Mouse (Mus musculus): Measurements from ENCODE around the gene 4932411N23Rik. TPM values are rescaled to one million over a fixed set of nuclear protein-coding genes. Genes with fewer than 3 reads are reported as not detected.
"Not testable (repeated sequence)": the region's sequence is repeated elsewhere in the genome, so short reads cannot be mapped to it uniquely, and the experiment has no call there.

Gene 4932411N23Rik
- polyA plus RNA-seq (2016; fragmentation: Nextera tagmentation; extraction: Ambion mirVana), result not detected in 2 replicates

DNA sequence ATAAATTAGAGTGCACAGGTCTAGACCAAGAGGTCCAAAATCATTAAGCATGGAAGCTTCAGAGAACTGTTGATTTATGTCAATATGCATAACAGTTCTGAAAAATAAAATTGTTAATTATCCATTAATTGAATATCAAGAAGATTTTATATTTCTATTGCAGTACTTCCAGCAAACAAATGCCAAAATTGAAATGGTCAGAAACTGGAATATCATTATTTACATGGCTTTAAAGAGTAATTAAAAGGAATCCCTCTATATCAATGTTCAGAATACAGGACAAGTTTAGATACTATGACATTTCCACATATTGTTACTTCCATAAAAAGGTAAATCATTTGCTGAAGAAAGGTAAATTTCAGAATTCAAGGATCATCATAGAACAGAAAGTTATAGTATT lies at the start of gene 4932411N23Rik:
4932411N23Rik (minus strand) TSS at position 101 of the 400 bp plus-strand sequence.
- H3K9me3 ChIP-seq, result no peaks in the 10 kb centered on the region
- H3K4me3 ChIP-seq, result no peak within 1 kb of the TSS
- H3K27me3 ChIP-seq (ENCODE audit: poor library complexity, severe bottlenecking), result no peaks in the 10 kb centered on the region
- DNase-seq (ENCODE audit: extremely low spot score, low spot score), result no peak
- H3K4me1 ChIP-seq, result no peaks in the 10 kb centered on the region
- no peak within 1 kb of the TSS for H3K27ac ChIP-seq
- H3K36me3 ChIP-seq (replicated peaks), result no peaks in the 10 kb centered on the region

GRCm38 (mm10) chrX:126779895-126780294 lies 35.8 kb downstream of the 4932411N23Rik start:
- DNase-seq (ENCODE audit: extremely low spot score, low spot score), result no peak
- WGBS, result 93% methylated on average over 5 of the region's 5 CpGs
- Histone ChIP-seq H3K4me1 (no peaks in the 10 kb centered on the region), H3K9me3 (no peaks in the 10 kb centered on the region), H3K27ac (no peak overlapping the region), H3K36me3 (replicated peaks) (no peaks in the 10 kb centered on the region), H3K27me3 (ENCODE audit: poor library complexity, severe bottlenecking) (no peaks in the 10 kb centered on the region), H3K4me3 (no peak overlapping the region)

DNA sequence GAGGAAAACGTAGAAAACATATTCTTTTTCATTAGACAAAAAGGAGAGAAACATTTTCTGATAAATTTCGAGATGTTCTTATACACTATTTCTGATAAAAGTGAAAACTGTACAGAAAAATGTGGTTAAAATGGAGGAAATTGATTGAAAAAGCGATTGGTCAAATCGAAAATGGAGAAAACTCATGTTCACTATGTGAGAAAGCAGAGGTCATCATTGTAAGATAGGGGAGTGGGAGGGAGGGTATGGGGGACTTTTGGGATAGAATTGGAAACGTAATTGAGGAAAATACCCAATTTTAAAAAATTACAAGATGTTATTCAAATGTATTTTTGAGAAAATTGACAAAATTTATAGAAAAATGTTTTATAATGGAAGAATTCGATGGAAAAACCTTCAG lies 38.0 kb downstream of the 4932411N23Rik start:
- 83% methylated on average over 5 of the region's 6 CpGs for WGBS
- H3K4me3 ChIP-seq; H3K36me3 ChIP-seq (replicated peaks); H3K27me3 ChIP-seq (ENCODE audit: poor library complexity, severe bottlenecking); H3K4me1 ChIP-seq; H3K27ac ChIP-seq; DNase-seq (ENCODE audit: extremely low spot score, low spot score); H3K9me3 ChIP-seq: not testable (repeated sequence)

DNA sequence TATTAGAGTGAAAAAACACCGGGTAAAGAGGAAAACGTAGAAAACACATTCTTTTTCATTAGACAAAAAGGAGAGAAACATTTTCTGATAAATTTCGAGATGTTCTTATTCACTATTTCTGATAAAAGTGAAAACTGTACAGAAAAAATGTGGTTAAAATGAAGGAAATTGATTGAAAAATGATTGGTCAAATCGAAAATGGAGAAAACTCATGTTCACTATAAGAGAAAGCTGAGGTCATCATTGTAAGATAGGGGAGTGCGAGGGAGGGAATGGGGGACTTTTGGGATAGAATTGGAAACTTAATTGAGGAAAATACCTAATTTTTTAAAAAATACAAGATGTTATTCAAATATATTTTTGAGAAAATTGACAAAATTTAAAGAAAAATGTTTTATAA lies 40.8 kb downstream of the 4932411N23Rik start:
- 86% methylated on average over 5 of the region's 5 CpGs for WGBS
- not testable (repeated sequence) for H3K4me3 ChIP-seq; H3K27ac ChIP-seq; H3K4me1 ChIP-seq; H3K9me3 ChIP-seq; DNase-seq (ENCODE audit: extremely low spot score, low spot score); H3K27me3 ChIP-seq (ENCODE audit: poor library complexity, severe bottlenecking); H3K36me3 ChIP-seq (replicated peaks)

DNA sequence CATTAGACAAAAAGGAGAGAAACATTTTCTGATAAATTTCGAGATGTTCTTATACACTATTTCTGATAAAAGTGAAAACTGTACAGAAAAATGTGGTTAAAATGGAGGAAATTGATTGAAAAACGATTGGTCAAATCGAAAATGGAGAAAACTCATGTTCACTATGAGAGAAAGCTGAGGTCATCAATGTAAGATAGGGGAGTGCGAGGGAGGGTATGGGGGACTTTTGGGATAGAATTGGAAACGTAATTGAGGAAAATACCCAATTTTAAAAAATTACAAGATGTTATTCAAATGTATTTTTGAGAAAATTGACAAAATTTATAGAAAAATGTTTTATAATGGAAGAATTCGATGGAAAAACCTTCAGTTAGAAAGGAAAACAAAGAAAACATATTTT lies 42.2 kb downstream of the 4932411N23Rik start:
- H3K27me3 ChIP-seq (ENCODE audit: poor library complexity, severe bottlenecking), result not testable (repeated sequence)

More for the DNA sequence above, 42.2 kb downstream of the 4932411N23Rik start:
- H3K36me3 ChIP-seq (replicated peaks); H3K4me1 ChIP-seq; H3K9me3 ChIP-seq; DNase-seq (ENCODE audit: extremely low spot score, low spot score); H3K4me3 ChIP-seq; H3K27ac ChIP-seq: not testable (repeated sequence)
- 73% methylated on average over 5 of the region's 6 CpGs for WGBS

Other genes with a start within 250 kb of the 4932411N23Rik start
- not detected in 2 replicates for gene Gm382, start 224.1 kb upstream of the 4932411N23Rik start, polyA plus RNA-seq (2016; fragmentation: Nextera tagmentation; extraction: Ambion mirVana)

Data from forebrain, embryonic 10.5 days (tissue).